Mouse (Mus musculus): ENCODE measurements around the gene Fopnl.

The Fopnl gene

GRCm38 (mm10) chr16:14306451-14306850, 10.8 kb downstream of the Fopnl start:
- DNase-seq, result no peak

GRCm38 (mm10) chr16:14304791-14305190, 12.4 kb downstream of the Fopnl start:
- no peak for DNase-seq

- DNase-seq, result no peak
Observed at GRCm38 (mm10) chr16:14303676-14304075, 13.5 kb downstream of the Fopnl start.

GRCm38 (mm10) chr16:14303148-14303547, 14.1 kb downstream of the Fopnl start:
- no peak for DNase-seq

DNA sequence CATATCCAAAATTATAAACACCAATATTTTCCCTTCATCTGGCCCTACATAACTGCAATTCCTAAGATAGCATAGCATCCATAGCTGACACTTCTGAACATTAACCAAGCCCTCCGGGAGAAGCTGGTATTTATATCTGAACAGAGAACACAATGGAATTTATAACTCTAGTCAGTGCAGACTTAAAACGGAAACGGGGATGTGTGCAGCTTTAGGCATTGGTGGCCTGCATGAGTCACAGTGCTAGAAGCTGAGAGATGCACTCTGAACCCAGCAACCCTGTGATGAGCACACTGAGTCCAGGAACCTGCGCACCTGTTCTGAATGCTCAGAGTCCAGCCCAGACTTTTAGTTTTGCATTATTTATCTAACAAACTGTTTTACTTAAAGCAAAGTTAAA, 18.7 kb downstream of the Fopnl start:
- DNase-seq, result no peak

DNA sequence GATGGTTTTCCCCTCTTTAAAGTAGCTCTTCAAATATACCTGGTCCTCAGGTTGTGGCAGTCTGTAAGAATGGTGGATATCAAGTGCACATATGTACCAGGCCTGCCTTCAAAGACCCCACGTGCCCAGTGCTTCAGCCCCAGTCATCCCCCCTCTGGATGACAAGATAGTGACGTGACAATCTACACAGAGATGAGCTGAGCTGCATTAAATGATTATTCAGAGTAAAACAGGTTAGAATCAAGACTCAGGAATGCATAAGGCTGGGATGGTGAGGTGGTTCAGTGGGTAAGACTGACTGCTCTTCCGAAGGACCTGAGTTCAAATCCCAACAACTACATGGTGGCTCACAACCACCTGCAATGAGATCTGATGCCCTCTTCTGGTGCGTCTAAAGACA, 19.5 kb downstream of the Fopnl start:
- no peak for DNase-seq

- DNase-seq, result no peak
Observed at GRCm38 (mm10) chr16:14297137-14297536, 20.1 kb downstream of the Fopnl start.

- DNase-seq, result no peak
Observed at GRCm38 (mm10) chr16:14296544-14297124, 20.6 kb downstream of the Fopnl start.

DNA sequence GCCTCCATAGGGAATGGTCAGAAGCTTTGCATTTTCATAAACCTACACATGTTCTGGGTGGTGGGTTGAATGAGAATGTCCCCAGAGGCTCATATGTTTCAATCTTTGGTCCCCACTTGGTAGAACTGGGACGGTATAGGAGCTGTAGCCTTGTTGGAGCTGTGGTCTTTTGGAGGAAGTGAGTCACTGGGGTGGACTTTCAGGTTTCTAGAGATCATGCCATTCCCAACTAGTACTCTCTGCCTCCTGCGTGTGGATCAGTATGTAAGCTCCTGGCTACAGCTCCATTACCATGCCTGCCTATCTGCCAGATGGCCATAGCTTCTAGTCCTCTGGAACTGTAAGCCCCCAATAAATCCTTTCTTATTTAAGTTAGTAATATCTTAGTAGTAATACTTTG, 21.9 kb downstream of the Fopnl start:
- no peak for DNase-seq

DNA sequence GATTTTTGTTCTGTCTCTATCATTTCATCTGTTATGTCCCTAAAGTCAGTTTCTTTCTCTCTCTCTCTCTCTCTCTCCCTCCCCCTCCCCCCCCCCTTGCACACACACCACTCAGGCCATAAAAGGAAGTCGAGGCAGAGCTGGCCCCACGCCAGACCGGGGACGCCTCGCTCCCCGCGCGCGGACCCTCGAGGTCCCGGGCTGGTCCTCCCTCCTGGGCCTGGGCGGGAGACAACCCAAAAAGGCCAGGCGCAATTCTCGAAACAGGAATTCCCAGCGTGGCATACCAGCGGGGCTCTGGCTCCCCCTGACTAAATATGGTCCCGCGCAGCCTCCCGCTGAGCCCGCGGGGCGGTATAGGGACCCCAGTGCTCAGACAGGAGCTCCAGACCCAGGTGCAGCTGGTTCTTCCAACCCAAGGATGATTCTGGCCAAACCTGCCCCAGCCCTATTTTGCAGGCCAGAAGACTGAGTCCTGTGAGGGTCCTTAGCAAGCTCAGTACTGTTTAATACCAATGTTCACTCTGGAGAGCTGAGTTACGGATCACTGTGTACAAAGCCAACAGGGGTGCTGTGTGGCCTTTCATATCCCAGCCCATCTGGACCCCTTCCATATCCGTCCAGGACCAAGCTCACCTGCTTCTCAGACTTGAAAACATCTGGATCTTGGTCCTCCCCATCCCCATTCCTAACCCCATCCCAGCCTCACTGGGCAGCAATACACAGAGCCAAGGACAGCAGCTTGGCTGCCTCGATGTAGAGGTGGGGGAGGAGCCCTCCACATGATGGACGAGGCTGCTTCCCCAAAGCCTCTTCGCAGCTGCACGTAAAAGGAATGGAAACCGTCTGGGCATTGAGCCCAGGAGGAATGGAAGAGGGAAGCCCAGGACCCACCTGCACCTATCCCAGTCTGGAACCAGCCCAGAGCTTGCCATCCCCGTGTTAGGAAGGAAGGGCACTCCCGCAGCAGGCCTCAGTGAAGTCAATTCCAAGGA, 24.7 kb downstream of the Fopnl start:
- no peak for DNase-seq

DNA sequence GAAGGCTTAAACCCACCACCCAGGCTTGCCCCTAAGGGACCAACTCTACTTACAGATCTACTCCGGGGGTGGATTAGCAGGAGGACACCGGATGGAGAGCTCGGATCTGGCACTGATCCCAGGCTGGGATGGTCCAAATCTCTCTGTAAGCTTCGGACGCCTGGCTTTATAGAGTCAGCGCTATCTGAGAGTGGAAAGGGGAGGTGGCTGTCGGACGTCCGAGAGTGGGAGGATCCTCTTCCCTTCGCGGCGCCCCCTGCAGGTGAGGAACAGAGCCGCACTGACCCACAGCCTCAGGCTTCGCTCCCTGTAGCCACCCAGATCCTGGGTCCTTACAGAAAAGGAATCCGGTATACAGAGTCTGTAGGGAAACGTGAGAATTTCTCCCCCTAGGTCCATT, 26.0 kb downstream of the Fopnl start, which contains the start of gene Myh11:
Gene Myh11 (minus strand): TSS at position 150 of the 400 bp plus-strand sequence.
- peak; percentile 50 to 59 for DNase-seq

GRCm38 (mm10) chr16:14272374-14272965, 44.7 kb downstream of the Fopnl start:
- DNase-seq, result no peak

DNA sequence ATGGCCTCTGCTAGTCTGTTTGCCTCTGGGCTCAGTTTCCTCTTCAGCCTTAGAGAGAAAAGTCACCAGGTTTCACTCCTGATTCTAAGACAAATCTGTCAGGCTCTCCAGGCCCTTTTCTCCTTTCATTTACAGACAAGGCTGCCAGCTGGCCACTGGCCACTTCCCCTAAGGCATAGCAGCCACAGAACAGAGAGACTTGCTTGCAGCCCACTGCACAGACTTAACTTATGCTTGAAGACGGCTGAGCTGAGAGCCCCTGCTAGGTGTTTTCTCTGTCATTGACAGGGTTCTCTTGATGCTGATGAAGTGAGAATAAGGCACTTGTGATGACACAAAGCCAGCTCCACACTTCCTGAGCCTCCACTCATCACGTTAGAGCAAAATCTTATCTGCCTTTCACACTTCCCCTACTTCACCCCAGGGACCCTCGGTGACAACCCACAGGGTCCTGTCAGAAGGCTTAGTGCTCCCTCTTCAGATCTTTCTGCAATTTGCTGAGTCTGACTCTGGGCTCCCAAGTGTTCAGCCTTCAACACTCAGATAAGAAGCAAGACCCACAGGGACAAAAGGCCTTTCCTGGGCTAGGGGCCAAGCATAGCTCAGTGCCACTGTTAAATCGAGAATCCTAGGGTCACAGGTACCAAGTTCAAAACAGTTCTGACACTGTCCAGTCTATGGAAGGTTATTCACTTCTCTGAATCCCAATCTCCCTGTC, 51.8 kb downstream of the Fopnl start:
- no peak for DNase-seq

DNA sequence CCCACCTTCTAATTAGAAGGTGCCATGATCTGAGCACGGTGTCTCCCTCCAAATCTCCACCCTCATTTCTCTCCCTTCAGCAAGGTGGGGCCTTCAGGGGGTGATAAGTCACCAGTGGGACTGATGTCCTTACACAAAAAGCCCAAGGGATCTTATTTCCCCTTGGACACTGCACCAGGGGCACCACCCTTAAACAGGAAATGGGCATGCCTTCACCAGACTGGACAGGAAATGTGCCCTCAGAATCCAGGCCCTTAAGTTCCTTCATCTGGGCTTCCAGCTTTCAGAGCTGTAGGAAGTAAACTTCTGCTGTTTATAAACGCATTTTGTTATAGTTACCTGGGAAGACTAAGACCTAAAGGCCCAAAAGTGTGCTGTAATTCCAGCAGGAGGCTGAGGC, 52.7 kb downstream of the Fopnl start:
- no peak for DNase-seq

DNA sequence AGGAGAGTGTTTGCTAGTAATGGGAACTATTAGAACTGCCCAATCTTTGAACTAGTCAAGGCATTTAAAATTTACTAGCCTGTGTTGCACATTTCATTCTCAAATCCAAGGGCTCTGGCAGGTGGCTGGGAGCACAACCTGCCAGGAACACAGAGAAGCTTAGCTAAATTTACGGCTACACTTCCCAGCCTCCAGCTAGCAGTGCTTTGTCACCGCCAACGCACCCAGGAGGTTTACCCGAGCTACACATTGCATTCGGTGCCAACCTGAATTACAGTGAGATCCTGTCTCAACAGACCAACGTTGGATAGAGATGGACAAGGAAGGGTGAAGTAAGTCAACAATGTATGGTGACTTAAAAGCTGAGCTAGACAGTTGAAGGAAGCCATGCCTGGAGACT, 54.0 kb downstream of the Fopnl start:
- DNase-seq, result no peak

GRCm38 (mm10) chr16:14262410-14262809, 54.8 kb downstream of the Fopnl start:
- DNase-seq, result no peak

DNA sequence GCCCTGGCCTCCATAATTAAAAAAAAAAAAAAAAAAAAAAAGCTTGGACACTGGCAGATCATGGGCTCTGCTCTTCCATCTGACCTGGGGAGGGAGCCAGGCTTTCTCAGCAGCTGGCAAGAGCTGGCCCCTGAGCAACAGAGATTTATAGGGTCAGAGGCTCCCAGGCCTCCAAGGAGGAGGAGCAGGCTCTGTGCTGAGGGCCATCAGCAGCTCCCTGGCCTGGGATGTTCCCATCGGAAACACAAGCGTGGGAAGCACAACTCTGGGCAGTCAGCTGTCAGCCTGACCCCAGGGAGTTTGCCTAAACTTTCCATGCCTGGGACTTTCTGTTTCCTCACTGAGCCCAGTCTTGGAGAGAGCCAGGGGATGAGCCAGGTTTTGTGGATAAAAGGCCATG, 58.3 kb downstream of the Fopnl start:
- DNase-seq, result peak; percentile 7 to 19

DNA sequence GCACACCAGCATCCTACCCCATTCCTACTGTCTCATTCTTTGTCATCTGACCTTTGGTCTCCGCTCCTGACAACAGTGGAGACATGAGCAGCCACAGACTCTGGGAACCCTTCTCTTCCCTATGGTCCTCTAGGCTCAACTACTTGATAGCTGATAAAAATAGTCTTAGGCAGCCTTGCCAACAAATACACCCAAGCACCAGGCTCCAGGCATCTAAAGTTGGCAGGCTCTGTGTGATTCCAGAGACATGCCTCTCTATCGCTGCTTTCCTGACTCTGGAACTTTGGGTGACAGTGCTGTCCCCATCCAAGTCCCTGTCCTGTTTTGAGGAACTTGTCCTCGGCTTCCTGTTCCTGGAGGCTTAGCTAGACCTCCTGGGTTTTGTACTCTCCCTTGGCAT, 63.6 kb downstream of the Fopnl start:
- DNase-seq, result no peak

DNA sequence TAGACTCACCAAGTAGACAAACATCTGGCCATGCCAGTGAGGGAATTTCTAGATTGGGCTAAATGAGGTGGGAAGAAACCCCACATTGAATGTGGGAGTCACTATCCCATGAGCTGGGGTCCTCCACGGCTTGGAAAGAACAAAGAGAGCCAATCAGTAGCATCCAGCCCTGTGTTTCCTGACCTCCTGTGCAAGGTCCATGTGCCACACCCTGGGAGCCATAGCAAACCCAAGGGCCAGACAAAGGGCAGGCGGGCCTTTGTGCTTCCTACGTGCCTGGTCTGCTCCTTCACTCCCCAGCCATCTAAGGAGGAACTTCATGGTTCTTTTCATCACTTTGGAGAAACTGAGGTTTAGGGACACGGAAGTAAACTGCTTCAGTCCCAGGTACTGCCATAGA, 64.3 kb downstream of the Fopnl start:
- no peak for DNase-seq

- no peak for DNase-seq
Observed at GRCm38 (mm10) chr16:14249913-14250312, 67.3 kb downstream of the Fopnl start.
